Mouse (Mus musculus): Measurements from ENCODE around the gene Fam25c.

- TF ChIP-seq CTCF (IDR thresholded peaks at IDR 0.05; ENCODE audit: low read depth, low read length) (no peak), POLR2A (IDR thresholded peaks at IDR 0.05; ENCODE audit: insufficient read depth, low read length) (no peak)
These were observed 21.9 kb upstream of the Fam25c start for GRCm38 (mm10) chr14:34377121-34377520.

Measured in ES-Bruce4 (cell line).